Mouse (Mus musculus): ENCODE results near the gene D1Pas1. TPM values are rescaled to one million over a fixed set of nuclear protein-coding genes. Genes with fewer than 3 reads are reported as not detected.

The D1Pas1 gene
- polyA plus RNA-seq, 1 experiment from 2014 or later: not detected

DNA sequence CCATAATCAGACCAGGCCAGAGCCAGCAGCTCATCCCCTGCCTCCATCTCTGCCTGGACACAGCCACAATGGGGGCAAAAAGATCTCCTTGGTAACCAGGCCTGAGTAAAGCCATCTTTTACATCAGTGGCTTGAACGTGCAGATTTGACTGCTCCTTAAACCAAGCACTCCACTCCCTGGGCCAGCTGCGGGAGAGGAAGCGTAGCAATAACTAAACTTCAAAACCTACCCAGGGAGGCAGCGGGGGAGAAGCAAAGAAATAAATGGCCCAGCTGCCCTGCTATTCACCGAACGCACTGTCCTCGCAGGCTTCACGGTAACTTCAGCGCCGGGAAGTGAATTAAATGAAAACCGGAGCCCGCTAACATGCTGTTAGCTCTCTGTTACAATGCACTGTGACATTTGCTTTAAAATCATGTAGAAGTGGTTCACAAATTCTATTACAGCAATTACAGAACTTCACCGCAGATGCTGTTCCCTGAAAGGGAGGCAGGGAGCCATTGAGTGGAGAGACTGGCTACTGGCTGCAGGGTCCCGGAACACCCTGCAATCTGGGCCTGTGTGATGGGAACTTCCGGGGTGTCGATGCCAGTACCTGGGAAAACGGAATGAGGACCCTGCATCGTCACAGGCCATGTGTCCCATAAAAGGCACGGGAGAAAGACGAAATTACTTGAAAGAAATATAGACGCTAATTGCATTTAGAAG lies 30.5 kb downstream of the D1Pas1 start:
- Histone ChIP-seq H3K27ac (ENCODE audit: low read length) (no peak overlapping the region), H3K9me3 (replicated peaks; ENCODE audit: control insufficient read depth, low read length) (peaks cover 2% of the 10 kb centered on the region), H3K9ac (ENCODE audit: low read length) (no peak overlapping the region), H3K4me3 (replicated peaks; ENCODE audit: low read length) (no peak overlapping the region), H3K36me3 (ENCODE audit: control insufficient read depth, insufficient read depth, low read length) (no peaks in the 10 kb centered on the region), H3K4me1 (ENCODE audit: control insufficient read depth, insufficient read depth, low read length) (no peaks in the 10 kb centered on the region), H3K27me3 (ENCODE audit: control insufficient read depth, insufficient read depth, low read length) (no peaks in the 10 kb centered on the region), H3K4me2 (ENCODE audit: low read depth, low read length) (no peak overlapping the region)
- WGBS: 82% methylated on average over 21 of the region's 21 CpGs
- ATAC-seq (ENCODE audit: insufficient read depth, low FRiP score): no peak

DNA sequence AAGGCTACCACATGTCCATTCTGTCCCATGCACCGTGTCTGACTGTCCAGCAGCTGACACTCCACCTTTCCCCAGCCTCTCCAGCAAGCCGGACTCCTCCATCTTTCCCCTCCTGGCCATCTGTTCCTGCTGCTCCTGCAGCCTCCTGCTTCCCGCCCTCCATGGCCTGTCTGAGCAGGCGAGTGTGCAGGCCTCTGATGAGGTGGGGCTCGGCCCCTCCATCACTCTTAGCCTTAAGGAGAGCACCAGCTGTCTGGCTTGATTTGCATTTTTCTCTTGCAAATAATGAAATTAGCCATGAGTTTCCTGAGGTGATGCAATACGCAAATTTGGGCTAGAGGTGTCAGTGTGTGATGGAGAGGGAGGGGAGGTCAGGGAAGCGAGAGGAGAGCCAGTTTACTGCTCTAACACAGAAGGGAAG lies 36.2 kb downstream of the D1Pas1 start:
- Histone ChIP-seq H3K27me3 (ENCODE audit: control insufficient read depth, insufficient read depth, low read length) (no peaks in the 10 kb centered on the region), H3K27ac (ENCODE audit: low read length) (no peak overlapping the region), H3K9ac (ENCODE audit: low read length) (no peak overlapping the region), H3K4me1 (ENCODE audit: control insufficient read depth, insufficient read depth, low read length) (no peaks in the 10 kb centered on the region), H3K4me2 (ENCODE audit: low read depth, low read length) (no peak overlapping the region), H3K4me3 (replicated peaks; ENCODE audit: low read length) (no peak overlapping the region), H3K36me3 (ENCODE audit: control insufficient read depth, insufficient read depth, low read length) (no peaks in the 10 kb centered on the region), H3K9me3 (replicated peaks; ENCODE audit: control insufficient read depth, low read length) (no peaks in the 10 kb centered on the region; the same call in 1 of the 2 replicates)
- no peak for ATAC-seq (ENCODE audit: insufficient read depth, low FRiP score)
- WGBS: 62% methylated on average over 7 of the region's 7 CpGs

DNA sequence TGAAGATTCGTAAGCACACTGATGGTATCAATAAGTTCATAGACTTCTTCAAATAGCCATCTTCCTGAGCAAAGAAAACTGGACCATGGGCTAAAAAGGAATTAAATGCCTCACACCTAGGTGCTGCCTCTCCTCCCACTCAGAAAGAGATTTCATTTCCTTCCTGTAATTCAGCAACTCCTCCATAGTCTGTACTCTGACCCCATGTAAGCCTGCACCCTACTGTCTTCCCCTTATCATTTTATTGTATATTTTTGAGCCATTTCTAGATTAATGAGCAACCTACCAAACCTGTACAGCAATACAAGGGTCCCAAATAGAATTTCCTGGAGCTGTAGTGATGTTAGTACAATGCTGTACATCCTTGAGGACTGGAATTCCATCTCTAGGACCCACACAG lies 37.1 kb downstream of the D1Pas1 start:
- Histone ChIP-seq H3K4me3 (replicated peaks; ENCODE audit: low read length) (no peak overlapping the region), H3K4me1 (ENCODE audit: control insufficient read depth, insufficient read depth, low read length) (no peaks in the 10 kb centered on the region), H3K4me2 (ENCODE audit: low read depth, low read length) (no peak overlapping the region), H3K9ac (ENCODE audit: low read length) (no peak overlapping the region), H3K9me3 (replicated peaks; ENCODE audit: control insufficient read depth, low read length) (no peaks in the 10 kb centered on the region; the same call in 1 of the 2 replicates), H3K27me3 (ENCODE audit: control insufficient read depth, insufficient read depth, low read length) (no peaks in the 10 kb centered on the region), H3K36me3 (ENCODE audit: control insufficient read depth, insufficient read depth, low read length) (no peaks in the 10 kb centered on the region), H3K27ac (ENCODE audit: low read length) (no peak overlapping the region)
- ATAC-seq (ENCODE audit: insufficient read depth, low FRiP score): no peak
- WGBS: 89% methylated on average over 1 of the region's 1 CpGs

DNA sequence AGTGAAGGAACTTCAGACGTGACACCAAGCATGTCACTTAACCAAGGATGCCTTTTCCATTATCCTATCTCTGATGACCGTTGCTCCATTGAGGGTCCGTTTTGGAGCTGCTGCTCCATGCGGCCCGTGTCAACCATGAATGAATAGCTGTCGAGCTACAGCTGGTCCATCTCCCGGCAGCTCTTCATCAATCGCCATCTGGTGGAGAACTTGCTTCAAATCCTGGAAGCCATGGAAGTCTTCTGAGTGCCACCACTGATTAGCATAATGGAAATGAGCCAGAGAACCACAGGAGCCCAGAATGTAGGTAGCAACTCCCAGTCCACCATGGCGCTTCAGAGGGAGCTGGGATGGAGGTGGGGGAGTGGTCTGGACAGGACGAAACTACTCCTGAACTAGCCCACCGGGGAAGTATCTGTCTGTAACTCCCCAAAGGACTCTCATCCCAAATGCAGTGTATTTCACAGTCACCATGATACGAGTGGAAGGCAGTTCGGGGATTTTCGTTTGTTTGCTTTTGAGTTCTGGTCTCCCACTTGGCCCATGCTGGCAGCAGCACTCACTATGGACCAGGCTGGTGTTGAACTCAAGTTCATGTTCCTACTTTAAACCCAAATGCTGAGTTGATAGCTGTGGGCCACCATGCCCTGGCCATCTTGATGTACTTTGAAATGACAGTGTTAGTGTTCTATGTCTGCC lies 39.2 kb downstream of the D1Pas1 start:
- Histone ChIP-seq H3K4me1 (ENCODE audit: control insufficient read depth, insufficient read depth, low read length) (no peaks in the 10 kb centered on the region), H3K36me3 (ENCODE audit: control insufficient read depth, insufficient read depth, low read length) (no peaks in the 10 kb centered on the region), H3K9ac (ENCODE audit: low read length) (no peak overlapping the region), H3K27ac (ENCODE audit: low read length) (no peak overlapping the region), H3K4me3 (replicated peaks; ENCODE audit: low read length) (no peak overlapping the region), H3K4me2 (ENCODE audit: low read depth, low read length) (no peak overlapping the region), H3K9me3 (replicated peaks; ENCODE audit: control insufficient read depth, low read length) (no peaks in the 10 kb centered on the region), H3K27me3 (ENCODE audit: control insufficient read depth, insufficient read depth, low read length) (no peaks in the 10 kb centered on the region)
- WGBS: 82% methylated on average over 14 of the region's 14 CpGs
- ATAC-seq (ENCODE audit: insufficient read depth, low FRiP score): no peak

DNA sequence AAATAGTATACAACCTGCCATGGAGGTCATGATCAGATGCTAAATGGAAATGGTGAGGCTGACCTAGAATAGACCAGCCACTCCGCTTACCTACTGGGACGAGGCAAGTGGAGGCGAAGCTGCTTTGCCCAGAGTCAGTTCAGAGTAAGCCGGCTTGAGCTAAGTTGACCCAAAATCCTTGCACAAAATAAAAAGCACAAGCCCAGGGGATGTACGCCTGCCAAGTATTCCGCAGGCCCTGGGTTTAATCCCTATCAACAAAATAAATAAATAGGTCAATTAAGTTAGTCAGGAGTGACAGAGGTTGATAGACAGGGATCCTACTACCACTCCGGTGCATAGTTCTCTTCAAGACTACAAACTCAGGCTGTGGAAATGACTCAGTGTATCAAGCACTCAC lies 41.0 kb downstream of the D1Pas1 start:
- H3K9me3 ChIP-seq (replicated peaks; ENCODE audit: control insufficient read depth, low read length): no peaks in the 10 kb centered on the region
- H3K4me1 ChIP-seq (ENCODE audit: control insufficient read depth, insufficient read depth, low read length): no peaks in the 10 kb centered on the region
- H3K27me3 ChIP-seq (ENCODE audit: control insufficient read depth, insufficient read depth, low read length): no peaks in the 10 kb centered on the region
- H3K4me3 ChIP-seq (replicated peaks; ENCODE audit: low read length): no peak overlapping the region
- H3K27ac ChIP-seq (ENCODE audit: low read length): no peak overlapping the region
- no peak overlapping the region for H3K4me2 ChIP-seq (ENCODE audit: low read depth, low read length)
- no peak overlapping the region for H3K9ac ChIP-seq (ENCODE audit: low read length)
- WGBS: 87% methylated on average over 7 of the region's 7 CpGs
- ATAC-seq (ENCODE audit: insufficient read depth, low FRiP score): no peak
- H3K36me3 ChIP-seq (ENCODE audit: control insufficient read depth, insufficient read depth, low read length): no peaks in the 10 kb centered on the region

DNA sequence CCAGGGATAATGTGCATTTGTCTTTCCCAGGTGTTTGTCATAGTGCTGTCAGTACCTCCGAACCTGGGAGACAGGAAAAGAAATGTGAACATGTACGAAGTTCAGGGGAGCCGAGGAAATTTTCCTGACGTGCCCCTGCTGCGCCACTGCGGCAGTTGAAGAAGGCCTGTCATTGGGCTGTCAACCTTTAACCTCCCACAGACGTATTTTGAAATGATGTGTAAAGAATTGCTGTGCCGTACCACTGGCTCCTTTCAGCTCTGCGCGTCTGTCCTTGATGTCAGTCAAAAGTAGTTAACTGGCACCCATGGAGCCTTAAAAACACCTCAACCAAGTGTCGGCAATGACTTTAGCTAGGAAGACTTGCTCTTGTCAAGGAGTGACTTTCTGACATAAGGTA lies 42.9 kb downstream of the D1Pas1 start:
- 72% methylated on average over 11 of the region's 11 CpGs for WGBS
- no peaks in the 10 kb centered on the region for H3K4me1 ChIP-seq (ENCODE audit: control insufficient read depth, insufficient read depth, low read length)

DNA sequence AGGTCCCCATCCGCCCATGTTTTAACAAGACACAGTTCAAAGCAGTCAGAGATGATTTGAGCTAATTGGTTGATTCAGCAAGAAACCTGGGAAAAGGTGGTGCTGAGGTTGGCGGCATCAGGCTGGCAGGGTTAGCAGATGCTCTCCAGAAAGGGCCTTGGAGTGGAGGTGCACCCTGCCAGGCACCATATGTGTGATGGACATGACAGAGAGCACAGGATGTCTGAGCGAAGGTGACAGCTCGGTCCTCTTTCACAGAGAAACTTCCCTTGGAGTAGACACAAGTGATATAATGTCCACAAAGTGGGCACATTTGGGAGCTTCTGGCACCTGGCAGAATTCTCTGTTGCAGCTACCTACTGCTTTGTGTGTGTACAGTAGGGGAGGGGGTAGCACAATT lies 44.4 kb downstream of the D1Pas1 start:
- H3K9ac ChIP-seq (ENCODE audit: low read length): no peak overlapping the region
- WGBS: 93% methylated on average over 4 of the region's 4 CpGs
- no peaks in the 10 kb centered on the region for H3K36me3 ChIP-seq (ENCODE audit: control insufficient read depth, insufficient read depth, low read length)
- no peak for ATAC-seq (ENCODE audit: insufficient read depth, low FRiP score)
- no peaks in the 10 kb centered on the region for H3K4me1 ChIP-seq (ENCODE audit: control insufficient read depth, insufficient read depth, low read length)
- no peak overlapping the region for H3K4me3 ChIP-seq (replicated peaks; ENCODE audit: low read length)
- H3K27ac ChIP-seq (ENCODE audit: low read length): no peak overlapping the region
- H3K27me3 ChIP-seq (ENCODE audit: control insufficient read depth, insufficient read depth, low read length): no peaks in the 10 kb centered on the region
- no peak overlapping the region for H3K4me2 ChIP-seq (ENCODE audit: low read depth, low read length)
- H3K9me3 ChIP-seq (replicated peaks; ENCODE audit: control insufficient read depth, low read length): no peaks in the 10 kb centered on the region

More for the DNA sequence above, 42.9 kb downstream of the D1Pas1 start:
- H3K27ac ChIP-seq (ENCODE audit: low read length): no peak overlapping the region
- no peaks in the 10 kb centered on the region for H3K36me3 ChIP-seq (ENCODE audit: control insufficient read depth, insufficient read depth, low read length)
- no peaks in the 10 kb centered on the region for H3K27me3 ChIP-seq (ENCODE audit: control insufficient read depth, insufficient read depth, low read length)
- H3K9ac ChIP-seq (ENCODE audit: low read length): no peak overlapping the region
- H3K4me3 ChIP-seq (replicated peaks; ENCODE audit: low read length): no peak overlapping the region
- no peak overlapping the region for H3K4me2 ChIP-seq (ENCODE audit: low read depth, low read length)
- no peaks in the 10 kb centered on the region for H3K9me3 ChIP-seq (replicated peaks; ENCODE audit: control insufficient read depth, low read length)
- ATAC-seq (ENCODE audit: insufficient read depth, low FRiP score): no peak

DNA sequence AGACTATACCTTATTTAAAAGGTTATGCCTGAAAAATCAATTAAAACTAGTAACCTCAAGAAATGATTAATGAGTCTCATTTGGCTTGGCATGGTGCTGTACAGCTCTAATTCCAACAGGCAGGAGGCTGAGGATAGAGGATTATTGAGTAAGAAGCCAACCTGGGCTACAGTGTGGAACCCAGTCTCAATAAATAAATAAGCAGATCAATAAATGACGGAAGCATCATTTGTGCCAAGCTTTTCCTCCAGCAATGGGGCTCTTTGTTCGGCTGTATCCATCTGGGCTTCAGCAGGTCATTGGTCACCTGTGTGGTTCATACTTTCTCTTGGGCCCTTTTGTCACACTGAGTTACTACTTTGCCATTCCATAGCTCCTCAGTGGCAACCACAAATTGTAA lies 46.9 kb downstream of the D1Pas1 start:
- Histone ChIP-seq H3K9me3 (replicated peaks; ENCODE audit: control insufficient read depth, low read length) (no peaks in the 10 kb centered on the region), H3K27me3 (ENCODE audit: control insufficient read depth, insufficient read depth, low read length) (no peaks in the 10 kb centered on the region), H3K4me1 (ENCODE audit: control insufficient read depth, insufficient read depth, low read length) (no peaks in the 10 kb centered on the region), H3K9ac (ENCODE audit: low read length) (no peak overlapping the region), H3K4me2 (ENCODE audit: low read depth, low read length) (no peak overlapping the region), H3K36me3 (ENCODE audit: control insufficient read depth, insufficient read depth, low read length) (no peaks in the 10 kb centered on the region), H3K27ac (ENCODE audit: low read length) (no peak overlapping the region), H3K4me3 (replicated peaks; ENCODE audit: low read length) (no peak overlapping the region)
- 81% methylated on average over 2 of the region's 2 CpGs for WGBS
- no peak for ATAC-seq (ENCODE audit: insufficient read depth, low FRiP score)

DNA sequence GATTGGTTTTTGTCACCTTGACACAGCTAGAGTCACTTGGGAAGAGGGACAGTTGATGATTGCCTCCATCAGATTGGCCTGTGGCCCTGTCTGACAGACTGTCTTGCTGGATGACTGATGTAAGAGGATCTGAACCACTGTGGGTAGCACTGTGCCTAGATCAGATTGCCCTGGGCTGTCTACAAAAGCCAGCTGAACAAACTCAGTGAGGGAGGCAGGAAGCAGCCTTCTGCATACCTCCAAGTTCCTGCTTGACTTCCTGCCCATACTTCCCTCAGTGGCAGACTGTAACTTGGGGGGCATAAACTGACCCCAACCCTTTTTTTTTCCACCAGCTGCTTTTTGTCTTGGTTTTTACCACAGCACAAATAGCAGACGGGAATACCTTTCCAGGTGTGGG lies 48.5 kb downstream of the D1Pas1 start:
- H3K4me3 ChIP-seq (replicated peaks; ENCODE audit: low read length): no peak overlapping the region
- no peaks in the 10 kb centered on the region for H3K4me1 ChIP-seq (ENCODE audit: control insufficient read depth, insufficient read depth, low read length)
- H3K27me3 ChIP-seq (ENCODE audit: control insufficient read depth, insufficient read depth, low read length): no peaks in the 10 kb centered on the region
- WGBS: 60% methylated on average over 1 of the region's 1 CpGs
- no peak overlapping the region for H3K4me2 ChIP-seq (ENCODE audit: low read depth, low read length)
- no peak overlapping the region for H3K27ac ChIP-seq (ENCODE audit: low read length)
- H3K36me3 ChIP-seq (ENCODE audit: control insufficient read depth, insufficient read depth, low read length): no peaks in the 10 kb centered on the region
- no peak overlapping the region for H3K9ac ChIP-seq (ENCODE audit: low read length)
- no peak for ATAC-seq (ENCODE audit: insufficient read depth, low FRiP score)
- no peaks in the 10 kb centered on the region for H3K9me3 ChIP-seq (replicated peaks; ENCODE audit: control insufficient read depth, low read length)
